Mouse (Mus musculus): ENCODE results near the gene Piwil4. TPM values are rescaled to one million over a fixed set of nuclear protein-coding genes. Genes with fewer than 3 reads are reported as not detected.
A peak's percentile ranks its signal among the peaks of the same experiment; 100 is the strongest.
"Not testable (repeated sequence)": the region's sequence is repeated elsewhere in the genome, so short reads cannot be mapped to it uniquely, and the experiment has no call there.

The Piwil4 gene
- polyA plus RNA-seq, 1 experiment from 2014 or later = not detected

- Histone ChIP-seq H3K27me3 (ENCODE audit: control insufficient read depth, insufficient read depth, low read length) (no peaks in the 10 kb centered on the region), H3K27ac (ENCODE audit: low read depth, low read length) (no peak overlapping the region), H3K9ac (ENCODE audit: low read length) (no peak overlapping the region), H3K9me3 (ENCODE audit: control insufficient read depth, low read length) (no peaks in the 10 kb centered on the region), H3K4me2 (ENCODE audit: low read depth, low read length, severe bottlenecking) (no peak overlapping the region), H3K4me1 (replicated peaks; ENCODE audit: control insufficient read depth, insufficient read depth, low read length) (no peaks in the 10 kb centered on the region), H3K36me3 (ENCODE audit: control insufficient read depth, insufficient read depth, low read length) (no peaks in the 10 kb centered on the region), H3K4me3 (ENCODE audit: low read depth, low read length) (no peak overlapping the region)
- no peak for DNase-seq (ENCODE audit: low spot score)
- no peak for ATAC-seq (replicated peaks; ENCODE audit: low FRiP score)
- WGBS = 68% methylated on average over 14 of the region's 14 CpGs
Observed at GRCm38 (mm10) chr9:14717689-14718331, 22.7 kb downstream of the Piwil4 start.

GRCm38 (mm10) chr9:14715258-14715657, 25.3 kb downstream of the Piwil4 start:
- Histone ChIP-seq H3K4me1 (replicated peaks; ENCODE audit: control insufficient read depth, insufficient read depth, low read length) (no peaks in the 10 kb centered on the region), H3K27ac (ENCODE audit: low read depth, low read length) (no peak overlapping the region), H3K4me2 (ENCODE audit: low read depth, low read length, severe bottlenecking) (no peak overlapping the region), H3K27me3 (ENCODE audit: control insufficient read depth, insufficient read depth, low read length) (no peaks in the 10 kb centered on the region), H3K9ac (ENCODE audit: low read length) (no peak overlapping the region), H3K9me3 (ENCODE audit: control insufficient read depth, low read length) (no peaks in the 10 kb centered on the region), H3K4me3 (ENCODE audit: low read depth, low read length) (no peak overlapping the region), H3K36me3 (ENCODE audit: control insufficient read depth, insufficient read depth, low read length) (no peaks in the 10 kb centered on the region)
- DNase-seq (ENCODE audit: low spot score) (no peak), ATAC-seq (replicated peaks; ENCODE audit: low FRiP score) (no peak)
- 91% methylated on average over 15 of the region's 15 CpGs for WGBS

GRCm38 (mm10) chr9:14710910-14711309, 29.6 kb downstream of the Piwil4 start:
- H3K36me3 ChIP-seq (ENCODE audit: control insufficient read depth, insufficient read depth, low read length) = no peaks in the 10 kb centered on the region
- DNase-seq (ENCODE audit: low spot score) = no peak
- 90% methylated on average over 3 of the region's 3 CpGs for WGBS
- no peaks in the 10 kb centered on the region for H3K4me1 ChIP-seq (replicated peaks; ENCODE audit: control insufficient read depth, insufficient read depth, low read length)
- H3K9me3 ChIP-seq (ENCODE audit: control insufficient read depth, low read length) = no peaks in the 10 kb centered on the region
- H3K27ac ChIP-seq (ENCODE audit: low read depth, low read length) = no peak overlapping the region
- no peak overlapping the region for H3K9ac ChIP-seq (ENCODE audit: low read length)
- no peak overlapping the region for H3K4me2 ChIP-seq (ENCODE audit: low read depth, low read length, severe bottlenecking)
- ATAC-seq (replicated peaks; ENCODE audit: low FRiP score) = no peak
- no peaks in the 10 kb centered on the region for H3K27me3 ChIP-seq (ENCODE audit: control insufficient read depth, insufficient read depth, low read length)
- no peak overlapping the region for H3K4me3 ChIP-seq (ENCODE audit: low read depth, low read length)

- Histone ChIP-seq H3K4me1 (replicated peaks; ENCODE audit: control insufficient read depth, insufficient read depth, low read length) (no peaks in the 10 kb centered on the region), H3K36me3 (ENCODE audit: control insufficient read depth, insufficient read depth, low read length) (no peaks in the 10 kb centered on the region), H3K4me3 (ENCODE audit: low read depth, low read length) (no peak overlapping the region), H3K27ac (ENCODE audit: low read depth, low read length) (no peak overlapping the region), H3K27me3 (ENCODE audit: control insufficient read depth, insufficient read depth, low read length) (no peaks in the 10 kb centered on the region), H3K9me3 (ENCODE audit: control insufficient read depth, low read length) (no peaks in the 10 kb centered on the region), H3K4me2 (ENCODE audit: low read depth, low read length, severe bottlenecking) (no peak overlapping the region), H3K9ac (ENCODE audit: low read length) (no peak overlapping the region)
- ATAC-seq (replicated peaks; ENCODE audit: low FRiP score) (no peak), DNase-seq (ENCODE audit: low spot score) (no peak)
- WGBS = 83% methylated on average over 13 of the region's 13 CpGs
Observed at GRCm38 (mm10) chr9:14705321-14706162, 35.0 kb downstream of the Piwil4 start.

GRCm38 (mm10) chr9:14700795-14701194, 39.7 kb downstream of the Piwil4 start:
- H3K36me3 ChIP-seq (ENCODE audit: control insufficient read depth, insufficient read depth, low read length); H3K4me2 ChIP-seq (ENCODE audit: low read depth, low read length, severe bottlenecking); H3K4me3 ChIP-seq (ENCODE audit: low read depth, low read length); H3K9ac ChIP-seq (ENCODE audit: low read length); H3K27me3 ChIP-seq (ENCODE audit: control insufficient read depth, insufficient read depth, low read length); H3K4me1 ChIP-seq (replicated peaks; ENCODE audit: control insufficient read depth, insufficient read depth, low read length); ATAC-seq (replicated peaks; ENCODE audit: low FRiP score); H3K27ac ChIP-seq (ENCODE audit: low read depth, low read length); DNase-seq (ENCODE audit: low spot score); H3K9me3 ChIP-seq (ENCODE audit: control insufficient read depth, low read length): not testable (repeated sequence)
- 91% methylated on average over 1 of the region's 1 CpGs for WGBS

- ATAC-seq (replicated peaks; ENCODE audit: low FRiP score) (no peak), DNase-seq (ENCODE audit: low spot score) (no peak)
- H3K4me1 ChIP-seq (replicated peaks; ENCODE audit: control insufficient read depth, insufficient read depth, low read length) = no peaks in the 10 kb centered on the region
- H3K4me2 ChIP-seq (ENCODE audit: low read depth, low read length, severe bottlenecking) = no peak overlapping the region
- no peak overlapping the region for H3K27ac ChIP-seq (ENCODE audit: low read depth, low read length)
- H3K4me3 ChIP-seq (ENCODE audit: low read depth, low read length) = no peak overlapping the region
- WGBS = 50% methylated on average over 7 of the region's 7 CpGs
- no peaks in the 10 kb centered on the region for H3K27me3 ChIP-seq (ENCODE audit: control insufficient read depth, insufficient read depth, low read length)
- no peak overlapping the region for H3K9ac ChIP-seq (ENCODE audit: low read length)
- H3K9me3 ChIP-seq (ENCODE audit: control insufficient read depth, low read length) = no peaks in the 10 kb centered on the region
- H3K36me3 ChIP-seq (ENCODE audit: control insufficient read depth, insufficient read depth, low read length) = no peaks in the 10 kb centered on the region
Observed at GRCm38 (mm10) chr9:14699288-14699640, 41.3 kb downstream of the Piwil4 start.

GRCm38 (mm10) chr9:14698582-14699287, 41.8 kb downstream of the Piwil4 start:
- no peak overlapping the region for H3K4me2 ChIP-seq (ENCODE audit: low read depth, low read length, severe bottlenecking)
- no peaks in the 10 kb centered on the region for H3K36me3 ChIP-seq (ENCODE audit: control insufficient read depth, insufficient read depth, low read length)
- H3K27ac ChIP-seq (ENCODE audit: low read depth, low read length) = no peak overlapping the region
- DNase-seq (ENCODE audit: low spot score) = peak; percentile 93
- H3K27me3 ChIP-seq (ENCODE audit: control insufficient read depth, insufficient read depth, low read length) = no peaks in the 10 kb centered on the region
- H3K4me3 ChIP-seq (ENCODE audit: low read depth, low read length) = no peak overlapping the region
- H3K4me1 ChIP-seq (replicated peaks; ENCODE audit: control insufficient read depth, insufficient read depth, low read length) = no peaks in the 10 kb centered on the region
- 54% methylated on average over 12 of the region's 12 CpGs for WGBS
- no peaks in the 10 kb centered on the region for H3K9me3 ChIP-seq (ENCODE audit: control insufficient read depth, low read length)
- H3K9ac ChIP-seq (ENCODE audit: low read length) = no peak overlapping the region
- peak; percentile 66 for ATAC-seq (replicated peaks; ENCODE audit: low FRiP score)

GRCm38 (mm10) chr9:14697903-14698302, 42.6 kb downstream of the Piwil4 start:
- WGBS = 58% methylated on average over 4 of the region's 4 CpGs
- ATAC-seq (replicated peaks; ENCODE audit: low FRiP score) (no peak), DNase-seq (ENCODE audit: low spot score) (no peak)
- H3K27me3 ChIP-seq (ENCODE audit: control insufficient read depth, insufficient read depth, low read length) = no peaks in the 10 kb centered on the region
- H3K4me3 ChIP-seq (ENCODE audit: low read depth, low read length) = no peak overlapping the region
- H3K27ac ChIP-seq (ENCODE audit: low read depth, low read length) = no peak overlapping the region
- no peak overlapping the region for H3K4me2 ChIP-seq (ENCODE audit: low read depth, low read length, severe bottlenecking)
- H3K4me1 ChIP-seq (replicated peaks; ENCODE audit: control insufficient read depth, insufficient read depth, low read length) = no peaks in the 10 kb centered on the region
- H3K9ac ChIP-seq (ENCODE audit: low read length) = no peak overlapping the region
- no peaks in the 10 kb centered on the region for H3K36me3 ChIP-seq (ENCODE audit: control insufficient read depth, insufficient read depth, low read length)
- no peaks in the 10 kb centered on the region for H3K9me3 ChIP-seq (ENCODE audit: control insufficient read depth, low read length)

Measured in forebrain, embryonic 11.5 days (tissue).